Mouse (Mus musculus): Measurements from ENCODE around the gene Siah3. TPM values are rescaled to one million over a fixed set of nuclear protein-coding genes. Genes with fewer than 3 reads are reported as not detected.

The Siah3 gene
- polyA plus RNA-seq, 1 experiment from 2014 or later: 3.0 TPM

DNA sequence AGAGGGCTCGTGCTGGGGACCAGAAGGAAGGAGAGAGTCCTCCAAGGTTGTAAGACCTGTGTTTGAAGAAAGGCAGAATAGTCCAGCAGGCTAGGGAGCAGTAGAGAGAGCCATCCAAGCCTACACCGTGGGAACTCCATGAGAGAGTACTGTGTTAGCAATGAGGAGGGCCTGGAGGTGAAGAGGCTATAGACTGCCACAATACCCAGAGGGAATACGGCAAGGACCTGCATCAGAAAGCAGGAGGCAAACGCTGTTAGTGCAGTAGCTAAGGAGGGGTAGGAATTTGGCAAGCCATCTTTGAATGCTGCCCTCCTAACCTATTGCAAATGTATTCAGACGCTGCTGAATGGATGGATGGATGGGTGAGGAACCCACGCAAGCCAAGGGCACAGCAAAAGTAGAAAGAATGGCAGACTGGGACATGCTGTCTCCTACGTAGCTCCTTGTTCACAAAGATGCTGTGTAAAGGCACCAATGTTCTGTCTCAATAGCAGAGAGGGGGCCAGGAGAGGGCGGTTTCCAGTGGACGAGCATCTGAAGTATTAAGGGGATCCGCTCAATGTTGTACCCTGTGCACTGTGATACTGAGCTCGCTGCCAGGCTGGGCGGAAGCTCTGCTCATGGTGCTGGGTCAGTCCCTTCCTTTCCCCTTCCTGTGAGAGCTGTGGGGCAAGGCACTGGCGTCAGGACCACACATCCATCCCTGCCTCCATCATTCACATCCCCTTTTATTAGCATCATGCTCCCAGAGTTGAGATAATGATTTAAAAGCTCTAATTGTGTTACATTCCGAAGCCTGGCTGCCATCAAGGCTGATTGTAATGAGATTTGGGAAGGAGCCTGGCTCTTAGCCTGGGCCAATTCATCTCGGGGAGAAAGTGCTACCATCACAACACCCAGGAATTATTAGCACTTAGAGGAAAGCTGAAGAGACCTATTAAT lies 26.7 kb downstream of the Siah3 start:
- H3K27ac ChIP-seq (ENCODE audit: low read length): peak overlapping the region; percentile 28; the same call in 1 of the 2 replicates
- no peaks in the 10 kb centered on the region for H3K27me3 ChIP-seq (ENCODE audit: control insufficient read depth, insufficient read depth, low read depth, low read length)
- no peak overlapping the region for H3K4me2 ChIP-seq (ENCODE audit: low read length)
- H3K9me3 ChIP-seq (replicated peaks; ENCODE audit: control insufficient read depth, low read length, poor library complexity, severe bottlenecking): no peaks in the 10 kb centered on the region
- WGBS: 71% methylated on average over 15 of the region's 15 CpGs
- no peaks in the 10 kb centered on the region for H3K36me3 ChIP-seq (ENCODE audit: control insufficient read depth, insufficient read depth, low read length)
- H3K4me3 ChIP-seq (ENCODE audit: low read depth, low read length): no peak overlapping the region
- H3K4me1 ChIP-seq (ENCODE audit: control insufficient read depth, insufficient read depth, low read length): no peaks in the 10 kb centered on the region
- ATAC-seq: peak; percentile 74
- H3K9ac ChIP-seq (ENCODE audit: low read depth, low read length): no peak overlapping the region

DNA sequence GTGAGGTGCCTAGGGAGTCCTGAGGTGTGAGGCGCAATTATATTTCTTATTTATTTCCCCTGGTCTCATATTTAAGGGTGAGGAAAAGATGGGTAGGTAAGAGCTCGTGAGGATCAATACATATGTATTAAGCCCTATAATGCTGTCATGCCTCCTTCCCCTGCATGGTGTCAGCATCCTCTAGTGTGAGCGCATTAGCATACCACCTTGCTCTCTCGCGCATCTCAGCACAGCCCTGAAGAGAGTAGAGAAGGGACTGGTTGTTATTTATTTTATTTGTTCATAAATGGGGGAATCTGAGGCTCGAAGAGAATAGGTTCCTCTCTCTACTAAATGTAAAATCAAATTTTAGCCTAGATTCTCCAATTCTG lies 27.4 kb downstream of the Siah3 start:
- H3K4me1 ChIP-seq (ENCODE audit: control insufficient read depth, insufficient read depth, low read length): no peaks in the 10 kb centered on the region
- no peak overlapping the region; the same call in 1 of the 2 replicates for H3K27ac ChIP-seq (ENCODE audit: low read length)
- H3K9ac ChIP-seq (ENCODE audit: low read depth, low read length): no peak overlapping the region
- H3K36me3 ChIP-seq (ENCODE audit: control insufficient read depth, insufficient read depth, low read length): no peaks in the 10 kb centered on the region
- no peak overlapping the region for H3K4me2 ChIP-seq (ENCODE audit: low read length)
- WGBS: 61% methylated on average over 6 of the region's 6 CpGs
- peak; percentile 84 for ATAC-seq
- H3K9me3 ChIP-seq (replicated peaks; ENCODE audit: control insufficient read depth, low read length, poor library complexity, severe bottlenecking): no peaks in the 10 kb centered on the region
- H3K4me3 ChIP-seq (ENCODE audit: low read depth, low read length): no peak overlapping the region
- no peaks in the 10 kb centered on the region for H3K27me3 ChIP-seq (ENCODE audit: control insufficient read depth, insufficient read depth, low read depth, low read length)

GRCm38 (mm10) chr14:75487932-75488331 lies 32.1 kb downstream of the Siah3 start:
- H3K9me3 ChIP-seq (replicated peaks; ENCODE audit: control insufficient read depth, low read length, poor library complexity, severe bottlenecking): no peaks in the 10 kb centered on the region
- no peak overlapping the region for H3K4me2 ChIP-seq (ENCODE audit: low read length)
- WGBS: 65% methylated on average over 7 of the region's 7 CpGs
- H3K9ac ChIP-seq (ENCODE audit: low read depth, low read length): no peak overlapping the region
- ATAC-seq: no peak
- no peak overlapping the region for H3K27ac ChIP-seq (ENCODE audit: low read length)
- no peaks in the 10 kb centered on the region for H3K36me3 ChIP-seq (ENCODE audit: control insufficient read depth, insufficient read depth, low read length)
- no peaks in the 10 kb centered on the region for H3K27me3 ChIP-seq (ENCODE audit: control insufficient read depth, insufficient read depth, low read depth, low read length)
- H3K4me1 ChIP-seq (ENCODE audit: control insufficient read depth, insufficient read depth, low read length): no peaks in the 10 kb centered on the region
- no peak overlapping the region for H3K4me3 ChIP-seq (ENCODE audit: low read depth, low read length)

DNA sequence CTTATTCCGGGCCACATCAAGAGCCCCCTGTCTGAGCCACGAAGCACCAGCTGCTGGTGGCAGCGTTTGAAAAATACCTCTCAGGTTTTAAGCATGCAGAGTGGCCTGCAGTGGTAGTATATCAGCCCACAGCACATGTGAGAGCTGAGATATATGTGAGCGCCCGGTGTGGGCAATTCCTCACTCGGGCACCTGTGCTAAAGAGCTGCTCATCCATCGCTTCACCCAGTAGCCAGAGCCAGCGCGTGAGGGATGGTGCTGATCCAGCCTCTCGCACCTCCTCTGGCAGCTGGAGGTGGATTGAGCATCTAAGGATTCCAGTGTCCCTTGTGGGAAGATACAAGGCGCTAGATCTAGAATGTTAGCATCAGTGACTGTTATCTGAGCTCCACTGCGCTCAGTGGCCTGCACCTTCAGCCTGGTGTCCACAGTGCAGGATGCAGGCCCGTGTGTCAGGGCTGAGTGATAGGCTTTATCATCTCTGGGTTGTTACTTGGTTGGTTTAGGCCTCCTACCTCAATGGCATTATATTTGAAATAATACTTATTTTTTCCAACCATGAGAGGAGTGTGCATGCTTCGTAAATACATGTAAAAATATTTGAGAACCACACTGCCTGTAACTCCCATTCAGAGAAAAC lies 37.9 kb downstream of the Siah3 start:
- H3K4me3 ChIP-seq (ENCODE audit: low read depth, low read length): no peak overlapping the region
- no peak for ATAC-seq
- no peaks in the 10 kb centered on the region for H3K4me1 ChIP-seq (ENCODE audit: control insufficient read depth, insufficient read depth, low read length)
- H3K4me2 ChIP-seq (ENCODE audit: low read length): no peak overlapping the region
- no peak overlapping the region for H3K27ac ChIP-seq (ENCODE audit: low read length)
- WGBS: 81% methylated on average over 14 of the region's 14 CpGs
- H3K36me3 ChIP-seq (ENCODE audit: control insufficient read depth, insufficient read depth, low read length): no peaks in the 10 kb centered on the region
- H3K27me3 ChIP-seq (ENCODE audit: control insufficient read depth, insufficient read depth, low read depth, low read length): no peaks in the 10 kb centered on the region
- no peaks in the 10 kb centered on the region for H3K9me3 ChIP-seq (replicated peaks; ENCODE audit: control insufficient read depth, low read length, poor library complexity, severe bottlenecking)
- H3K9ac ChIP-seq (ENCODE audit: low read depth, low read length): no peak overlapping the region

- WGBS: 29% methylated on average over 6 of the region's 6 CpGs
- no peaks in the 10 kb centered on the region for H3K27me3 ChIP-seq (ENCODE audit: control insufficient read depth, insufficient read depth, low read depth, low read length)
- no peak overlapping the region for H3K4me2 ChIP-seq (ENCODE audit: low read length)
- no peaks in the 10 kb centered on the region for H3K9me3 ChIP-seq (replicated peaks; ENCODE audit: control insufficient read depth, low read length, poor library complexity, severe bottlenecking)
- H3K9ac ChIP-seq (ENCODE audit: low read depth, low read length): no peak overlapping the region
- no peak overlapping the region for H3K27ac ChIP-seq (ENCODE audit: low read length)
- H3K4me3 ChIP-seq (ENCODE audit: low read depth, low read length): no peak overlapping the region
- no peaks in the 10 kb centered on the region for H3K36me3 ChIP-seq (ENCODE audit: control insufficient read depth, insufficient read depth, low read length)
- ATAC-seq: no peak
- no peaks in the 10 kb centered on the region for H3K4me1 ChIP-seq (ENCODE audit: control insufficient read depth, insufficient read depth, low read length)
Measured at GRCm38 (mm10) chr14:75494926-75495325, 39.1 kb downstream of the Siah3 start.

DNA sequence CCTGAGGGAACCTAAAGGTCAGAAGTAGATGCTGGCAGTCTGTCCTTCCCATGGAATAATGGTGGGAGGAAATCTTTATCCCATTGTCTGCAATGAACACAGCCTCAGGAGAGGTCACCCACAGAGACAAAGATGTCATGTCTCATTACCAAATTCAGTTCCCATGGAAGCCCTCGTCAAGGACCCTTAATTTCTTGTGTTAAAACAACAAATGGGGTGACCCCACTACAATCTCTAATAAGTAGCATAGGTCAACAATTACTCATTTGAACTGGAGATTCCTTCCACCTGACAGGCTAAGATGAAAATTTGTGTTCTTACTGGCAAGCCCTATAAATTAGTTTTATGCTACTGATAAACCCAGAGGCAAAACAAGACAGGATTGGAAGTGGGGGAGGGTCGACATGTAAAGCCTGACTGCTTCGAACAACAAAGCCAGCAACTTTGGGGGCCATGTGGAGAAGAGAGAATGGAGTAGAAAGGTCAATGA lies 45.8 kb downstream of the Siah3 start:
- H3K4me3 ChIP-seq (ENCODE audit: low read depth, low read length): no peak overlapping the region
- no peaks in the 10 kb centered on the region for H3K36me3 ChIP-seq (ENCODE audit: control insufficient read depth, insufficient read depth, low read length)
- no peak overlapping the region for H3K27ac ChIP-seq (ENCODE audit: low read length)
- no peaks in the 10 kb centered on the region for H3K27me3 ChIP-seq (ENCODE audit: control insufficient read depth, insufficient read depth, low read depth, low read length)
- no peaks in the 10 kb centered on the region for H3K4me1 ChIP-seq (ENCODE audit: control insufficient read depth, insufficient read depth, low read length)
- no peak for ATAC-seq
- H3K9ac ChIP-seq (ENCODE audit: low read depth, low read length): no peak overlapping the region
- H3K4me2 ChIP-seq (ENCODE audit: low read length): no peak overlapping the region
- WGBS: 24% methylated on average over 3 of the region's 3 CpGs
- no peaks in the 10 kb centered on the region for H3K9me3 ChIP-seq (replicated peaks; ENCODE audit: control insufficient read depth, low read length, poor library complexity, severe bottlenecking)

- 63% methylated on average over 8 of the region's 8 CpGs for WGBS
- no peak overlapping the region for H3K4me2 ChIP-seq (ENCODE audit: low read length)
- ATAC-seq: no peak
Measured at GRCm38 (mm10) chr14:75502446-75502845, 46.7 kb downstream of the Siah3 start.

DNA sequence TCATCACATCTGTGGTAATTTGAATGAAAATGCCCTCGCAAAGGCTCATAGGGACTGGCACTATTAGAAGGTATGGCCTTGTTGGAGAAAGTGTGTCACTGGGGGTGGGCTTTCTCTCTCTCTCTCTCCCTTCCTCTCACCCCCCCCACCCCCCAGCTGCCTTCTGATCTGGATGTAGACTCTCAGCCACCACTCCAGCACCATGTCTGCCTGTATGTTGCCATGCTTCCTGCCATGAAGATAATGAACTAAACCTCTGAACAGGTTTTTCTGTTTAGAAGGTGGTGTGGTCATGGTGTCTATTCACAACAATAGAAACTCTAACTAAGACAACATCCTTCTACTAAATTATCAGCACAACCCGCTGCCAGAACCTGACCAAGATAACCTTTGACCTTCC lies 48.5 kb downstream of the Siah3 start:
- WGBS: 72% methylated on average over 2 of the region's 2 CpGs

More at GRCm38 (mm10) chr14:75502446-75502845, 46.7 kb downstream of the Siah3 start:
- H3K27me3 ChIP-seq (ENCODE audit: control insufficient read depth, insufficient read depth, low read depth, low read length): no peaks in the 10 kb centered on the region
- no peak overlapping the region for H3K27ac ChIP-seq (ENCODE audit: low read length)
- H3K4me3 ChIP-seq (ENCODE audit: low read depth, low read length): no peak overlapping the region
- no peaks in the 10 kb centered on the region for H3K36me3 ChIP-seq (ENCODE audit: control insufficient read depth, insufficient read depth, low read length)
- H3K9me3 ChIP-seq (replicated peaks; ENCODE audit: control insufficient read depth, low read length, poor library complexity, severe bottlenecking): no peaks in the 10 kb centered on the region
- no peak overlapping the region for H3K9ac ChIP-seq (ENCODE audit: low read depth, low read length)
- no peaks in the 10 kb centered on the region for H3K4me1 ChIP-seq (ENCODE audit: control insufficient read depth, insufficient read depth, low read length)

More for the DNA sequence above, 48.5 kb downstream of the Siah3 start:
- no peak overlapping the region for H3K27ac ChIP-seq (ENCODE audit: low read length)
- no peak overlapping the region for H3K4me2 ChIP-seq (ENCODE audit: low read length)
- no peak overlapping the region for H3K9ac ChIP-seq (ENCODE audit: low read depth, low read length)
- no peaks in the 10 kb centered on the region for H3K9me3 ChIP-seq (replicated peaks; ENCODE audit: control insufficient read depth, low read length, poor library complexity, severe bottlenecking)
- no peaks in the 10 kb centered on the region for H3K27me3 ChIP-seq (ENCODE audit: control insufficient read depth, insufficient read depth, low read depth, low read length)
- H3K4me1 ChIP-seq (ENCODE audit: control insufficient read depth, insufficient read depth, low read length): no peaks in the 10 kb centered on the region
- no peak overlapping the region for H3K4me3 ChIP-seq (ENCODE audit: low read depth, low read length)
- no peaks in the 10 kb centered on the region for H3K36me3 ChIP-seq (ENCODE audit: control insufficient read depth, insufficient read depth, low read length)
- ATAC-seq: no peak

All from midbrain, embryonic 16.5 days (tissue).